Mouse (Mus musculus): ENCODE results near the gene Klk8.

Gene Klk8

GRCm38 (mm10) chr7:43796355-43796754 lies 1.0 kb upstream of the Klk8 start:
- DNase-seq, result no peak

- no peak for DNase-seq
Measured at GRCm38 (mm10) chr7:43797844-43798462, 576 bp downstream of the Klk8 start.

GRCm38 (mm10) chr7:43799876-43800275 lies 2.5 kb downstream of the Klk8 start:
- no peak for DNase-seq

GRCm38 (mm10) chr7:43810994-43811393 lies 13.6 kb downstream of the Klk8 start, which contains the start of gene Klk7:
Gene Klk7 (plus strand): TSS chr7:43811294.
- no peak for DNase-seq

- DNase-seq, result no peak
Measured at GRCm38 (mm10) chr7:43815211-43815610, 17.8 kb downstream of the Klk8 start.

GRCm38 (mm10) chr7:43816746-43817145 lies 19.4 kb downstream of the Klk8 start:
- DNase-seq, result no peak

GRCm38 (mm10) chr7:43821581-43821980 lies 24.2 kb downstream of the Klk8 start:
- no peak for DNase-seq

- no peak for DNase-seq
Measured at GRCm38 (mm10) chr7:43824199-43824598, 26.8 kb downstream of the Klk8 start, which contains the start of gene Klk6. Gene Klk6 (plus strand): TSS chr7:43824499.

GRCm38 (mm10) chr7:43826056-43826455 lies 28.7 kb downstream of the Klk8 start:
- DNase-seq, result no peak

GRCm38 (mm10) chr7:43827706-43828105 lies 30.3 kb downstream of the Klk8 start:
- DNase-seq, result no peak

- DNase-seq, result no peak
Measured at GRCm38 (mm10) chr7:43829006-43829405, 31.6 kb downstream of the Klk8 start.

- no peak for DNase-seq
Measured at GRCm38 (mm10) chr7:43841701-43842100, 44.3 kb downstream of the Klk8 start, which contains the start of gene Klk5. Gene Klk5 (plus strand): TSS chr7:43841971.

- DNase-seq, result no peak
Measured at GRCm38 (mm10) chr7:43843801-43844200, 46.4 kb downstream of the Klk8 start.

- DNase-seq, result no peak
Measured at GRCm38 (mm10) chr7:43851616-43852015, 54.2 kb downstream of the Klk8 start.
